Comparison of ENCODE assay signal across 10 mouse cellular contexts in genomic region chr4:57294971-57295656, GRCm38 (mm10). TPM values are rescaled to one million over a fixed set of nuclear protein-coding genes. Genes with fewer than 3 reads are reported as not detected.
DNase-seq lines count a peak whose midpoint lies in the region; ATAC-seq lines count a peak whose summit lies in the region.
"Had no signal": no experiment of that assay in that cellular context is flagged by ENCODE, and none has a peak within 500 bp of the region (broad histone marks: within the 10 kb centered on the region; RNA-seq: fewer than 3 reads in every experiment).

No protein-coding gene starts in this region.

- no peak overlapping the region for H3K4me3 ChIP-seq in forebrain, embryonic 13.5 days
- H3K4me3 ChIP-seq: embryonic facial prominence, embryonic 12.5 days; neural tube, embryonic 12.5 days had no signal

- H3K27me3 ChIP-seq in forebrain, embryonic 13.5 days, result peaks cover 31% of the 10 kb centered on the region

- H3K4me1 ChIP-seq in forebrain, embryonic 13.5 days, result peaks cover 15% of the 10 kb centered on the region

- ATAC-seq in CD4-positive, CD25-positive, alpha-beta regulatory T cell, adult 4 months, result no peak
- ATAC-seq in monocyte, adult 5-6 weeks (replicated peaks; ENCODE audit: insufficient number of reproducible peaks, low FRiP score, low TSS enrichment, poor library complexity, severe bottlenecking), result peak; percentile 31; the same call in 1 of the 2 replicates
- ATAC-seq in forebrain, embryonic 13.5 days, result no peak

- no peaks in the 10 kb centered on the region for H3K9me3 ChIP-seq in forebrain, embryonic 13.5 days (replicated peaks)
- H3K9me3 ChIP-seq: embryonic facial prominence, embryonic 12.5 days; neural tube, embryonic 12.5 days had no signal

- DNase-seq in CD4-positive, CD25-positive, alpha-beta regulatory T cell, adult 2 months (ENCODE audit: low read depth, low spot score), result peak; percentile 15
- DNase-seq in adrenal gland, postnatal 10 days, result peak; percentile 87
- peak; percentile 75 to 80 for DNase-seq in gastrocnemius, adult 8-10 months (ENCODE audit: low spot score in 2 of 2)
- DNase-seq in kidney, adult 8-10 months, result peak; percentile 71 to 72
- DNase-seq in natural killer cell, adult 2 months (ENCODE audit: low spot score in 2 of 2), result no peak

- H3K27ac ChIP-seq in forebrain, embryonic 13.5 days, result no peak overlapping the region
- H3K27ac ChIP-seq: embryonic facial prominence, embryonic 12.5 days; neural tube, embryonic 12.5 days had no signal

- 74% methylated on average over 9 of the region's 9 CpGs for WGBS in forebrain, embryonic 13.5 days

- no peak overlapping the region for H3K9ac ChIP-seq in forebrain, embryonic 13.5 days
- H3K9ac ChIP-seq: embryonic facial prominence, embryonic 12.5 days; neural tube, embryonic 12.5 days had no signal

- no peaks in the 10 kb centered on the region for H3K36me3 ChIP-seq in forebrain, embryonic 13.5 days (ENCODE audit: poor library complexity, severe bottlenecking)
- H3K36me3 ChIP-seq: embryonic facial prominence, embryonic 12.5 days; neural tube, embryonic 12.5 days had no signal

- H3K4me2 ChIP-seq in forebrain, embryonic 13.5 days, result no peak overlapping the region
- H3K4me2 ChIP-seq: embryonic facial prominence, embryonic 12.5 days; neural tube, embryonic 12.5 days had no signal

RNA-seq across cellular contexts. Expression of gene Ptpn3, which starts 6.5 kb away (rescaled TPM):
- 1 to 10 TPM; 2.4 to 3.3 TPM for polyA plus RNA-seq in CD4-positive, CD25-positive, alpha-beta regulatory T cell, adult 4 months (2017; shearing (Covaris generic))
- total RNA-seq in adrenal gland, postnatal 10 days (2021), result 10 to 100 TPM; 18.2 to 21.3 TPM
- total RNA-seq in gastrocnemius, adult 8-10 months (2022), result 10 to 100 TPM; 30.8 to 43.4 (median 37.4) TPM
- 0.19 to 11.0 TPM (median 2.2 TPM) in 3 replicates for total RNA-seq in monocyte, adult 5-6 weeks (2017)
- 0.63 and 1.1 TPM in 2 replicates for polyA plus RNA-seq in forebrain, embryonic 13.5 days (2015; fragmentation: Nextera tagmentation; extraction: Ambion mirVana)

Comparison
In these comparisons a context has a peak if more than half of its experiments do, and no peak if none do; other contexts are left out.
1. DNase-seq: peak in CD4-positive, CD25-positive, alpha-beta regulatory T cell, adult 2 months (single experiment), adrenal gland, postnatal 10 days (single experiment), gastrocnemius, adult 8-10 months (2 of 2) and kidney, adult 8-10 months (2 of 2); none in natural killer cell, adult 2 months (0 of 2).